Mouse (Mus musculus) hindbrain, embryonic 14.5 days (tissue): Measurements from ENCODE around the gene Dcst1. TPM values are rescaled to one million over a fixed set of nuclear protein-coding genes. Genes with fewer than 3 reads are reported as not detected.
A peak's percentile ranks its signal among the peaks of the same experiment; 100 is the strongest.

ENCODE experiments used
- ATAC-seq: fragments of 200-750 bp; cut with Nextera tagmentation; 2 replicates; pipeline ENCODE4 v1.8.0; 2017; ENCODE audit warnings: moderate number of reproducible peaks, mild to moderate bottlenecking, moderate TSS enrichment, moderate library complexity; ENCODE audit not compliant: low FRiP score
- DNase-seq: peaks from one replicate; pipeline ENCODE4 v3.0.0-alpha.2; 2015; ENCODE audit warnings: low spot score
- H3K27ac ChIP-seq: fragments of 300-500 bp; sonication (generic); 2 replicates; pipeline ENCODE4 v1.5.1; 2014; ENCODE audit warnings: mild to moderate bottlenecking, moderate library complexity
- H3K27me3 ChIP-seq: fragments of 300-500 bp; sonication (generic); 2 replicates; pipeline ENCODE4 v1.6.1; 2014; ENCODE audit warnings: mild to moderate bottlenecking, low read length, mixed read lengths; ENCODE audit not compliant: control insufficient read depth, insufficient read depth
- H3K36me3 ChIP-seq: fragments of 300-500 bp; sonication (generic); replicated peaks from 2 replicates; pipeline ENCODE4 v1.6.1; 2014; ENCODE audit not compliant: control insufficient read depth, insufficient read depth
- H3K4me1 ChIP-seq: fragments of 300-500 bp; sonication (generic); replicated peaks from 2 replicates; pipeline ENCODE4 v1.6.1; 2014; ENCODE audit warnings: antibody characterized with exemption, low read length, mixed read lengths; ENCODE audit not compliant: control insufficient read depth, insufficient read depth
- H3K4me2 ChIP-seq: fragments of 300-500 bp; sonication (generic); replicated peaks from 2 replicates; pipeline ENCODE4 v1.6.1; 2014; ENCODE audit warnings: mild to moderate bottlenecking, moderate library complexity
- H3K4me3 ChIP-seq: fragments of 300-500 bp; sonication (generic); replicated peaks from 2 replicates; pipeline ENCODE4 v1.5.1; 2014; ENCODE audit warnings: mild to moderate bottlenecking, low read length
- H3K9ac ChIP-seq: fragments of 300-500 bp; sonication (generic); 2 replicates; pipeline ENCODE4 v1.6.1; 2014
- H3K9me3 ChIP-seq: fragments of 300-500 bp; sonication (generic); 2 replicates; pipeline ENCODE4 v1.6.1; 2016; ENCODE audit warnings: low read length; ENCODE audit not compliant: control insufficient read depth
- WGBS: fragments of 180-500 bp; shearing (Covaris S2); extraction: QIAGEN DNeasy Blood & Tissue Kit; methylation state at CpG from one replicate; pipeline ENCODE4 v1.1.7; 2014; 5-methylcytosine and 5-hydroxymethylcytosine counted together
- polyA plus RNA-seq: library from polyadenylated mRNA; unstranded; fragments of >200 nt; fragmentation: Nextera tagmentation; extraction: Ambion mirVana; gene quantifications from 2 replicates; pipeline ENCODE4 v1.2.1, GENCODE M21; 2014

The Dcst1 gene
- polyA plus RNA-seq, 1 experiment from 2014 or later: 0.43 TPM

DNA sequence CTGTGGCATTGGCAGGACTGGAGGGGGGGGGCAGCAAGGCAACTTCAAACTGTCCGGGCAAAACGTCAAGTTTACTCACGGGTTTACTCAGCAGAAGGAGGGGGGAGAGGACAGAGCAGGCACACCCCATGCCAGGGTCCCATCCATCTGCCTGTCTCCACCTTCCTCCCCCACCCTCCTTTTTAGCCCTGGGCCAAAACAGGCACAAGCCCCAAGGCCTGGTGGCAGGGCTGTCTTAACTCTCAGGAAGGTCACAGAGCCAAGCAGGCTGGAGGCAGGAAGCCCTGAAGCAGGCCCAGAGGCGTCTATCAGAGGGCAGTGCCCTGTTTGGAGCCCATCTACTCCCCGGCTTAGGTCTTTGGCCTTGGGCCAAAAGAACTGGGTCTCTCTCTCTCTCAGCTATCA is 25.1 kb upstream of the Dcst1 start:
- WGBS: 69% methylated on average over 4 of the region's 5 CpGs
- no peak overlapping the region for H3K27ac ChIP-seq
- peaks cover 19% of the 10 kb centered on the region for H3K27me3 ChIP-seq
- DNase-seq: no peak
- H3K4me3 ChIP-seq: no peak overlapping the region
- no peaks in the 10 kb centered on the region for H3K9me3 ChIP-seq
- no peak overlapping the region for H3K9ac ChIP-seq
- ATAC-seq: no peak
- no peak overlapping the region for H3K4me2 ChIP-seq
- peaks cover 40% of the 10 kb centered on the region for H3K4me1 ChIP-seq
- no peaks in the 10 kb centered on the region for H3K36me3 ChIP-seq

DNA sequence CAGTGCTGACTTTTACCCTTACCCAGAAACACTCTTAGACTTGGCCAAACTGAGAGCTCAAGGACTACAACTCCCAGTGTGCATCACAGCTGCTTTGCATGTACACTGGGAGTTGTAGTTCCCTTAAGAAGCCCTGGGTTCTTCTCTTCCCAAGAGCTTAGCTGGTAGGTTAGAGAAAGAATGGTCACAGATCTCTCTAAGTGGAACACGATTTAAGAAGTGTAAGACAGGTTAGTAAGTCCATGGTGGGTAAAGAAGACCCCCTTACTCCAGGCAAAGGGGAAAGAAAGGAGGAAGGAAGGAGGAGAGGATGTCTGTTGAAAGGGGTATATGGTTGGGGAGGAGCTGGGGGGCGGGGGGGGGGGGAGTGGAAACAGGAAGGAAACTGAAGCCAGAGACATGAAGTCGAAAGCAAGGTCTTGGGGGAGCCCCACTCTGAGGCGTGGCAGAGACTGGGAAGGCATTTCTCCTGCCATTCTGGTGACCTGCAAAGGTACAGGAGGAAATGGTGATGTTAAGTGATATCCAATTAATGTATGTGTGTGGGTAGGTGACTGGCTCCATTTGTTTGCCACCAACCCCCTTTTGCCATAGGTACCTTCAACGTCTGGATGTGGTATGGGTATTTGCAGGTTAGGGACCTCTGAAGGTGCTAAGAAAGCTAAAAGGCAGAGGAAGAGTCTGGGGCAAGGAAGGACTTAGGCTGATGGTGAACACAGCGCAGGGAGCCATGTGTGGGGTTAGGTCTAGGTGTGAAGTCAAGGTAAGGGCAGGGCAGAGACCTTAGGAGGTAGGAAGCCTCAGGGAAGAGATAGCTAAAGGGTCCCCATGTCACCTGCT is 24.1 kb upstream of the Dcst1 start:
- ATAC-seq (no peak), DNase-seq (peak; percentile 64)
- H3K9ac ChIP-seq: no peak overlapping the region
- H3K4me3 ChIP-seq: no peak overlapping the region
- H3K9me3 ChIP-seq: no peaks in the 10 kb centered on the region
- H3K4me1 ChIP-seq: peaks cover 31% of the 10 kb centered on the region
- no peaks in the 10 kb centered on the region for H3K36me3 ChIP-seq
- WGBS: 69% methylated on average over 6 of the region's 6 CpGs
- H3K27me3 ChIP-seq: peaks cover 9% of the 10 kb centered on the region
- no peak overlapping the region for H3K4me2 ChIP-seq
- H3K27ac ChIP-seq: no peak overlapping the region

DNA sequence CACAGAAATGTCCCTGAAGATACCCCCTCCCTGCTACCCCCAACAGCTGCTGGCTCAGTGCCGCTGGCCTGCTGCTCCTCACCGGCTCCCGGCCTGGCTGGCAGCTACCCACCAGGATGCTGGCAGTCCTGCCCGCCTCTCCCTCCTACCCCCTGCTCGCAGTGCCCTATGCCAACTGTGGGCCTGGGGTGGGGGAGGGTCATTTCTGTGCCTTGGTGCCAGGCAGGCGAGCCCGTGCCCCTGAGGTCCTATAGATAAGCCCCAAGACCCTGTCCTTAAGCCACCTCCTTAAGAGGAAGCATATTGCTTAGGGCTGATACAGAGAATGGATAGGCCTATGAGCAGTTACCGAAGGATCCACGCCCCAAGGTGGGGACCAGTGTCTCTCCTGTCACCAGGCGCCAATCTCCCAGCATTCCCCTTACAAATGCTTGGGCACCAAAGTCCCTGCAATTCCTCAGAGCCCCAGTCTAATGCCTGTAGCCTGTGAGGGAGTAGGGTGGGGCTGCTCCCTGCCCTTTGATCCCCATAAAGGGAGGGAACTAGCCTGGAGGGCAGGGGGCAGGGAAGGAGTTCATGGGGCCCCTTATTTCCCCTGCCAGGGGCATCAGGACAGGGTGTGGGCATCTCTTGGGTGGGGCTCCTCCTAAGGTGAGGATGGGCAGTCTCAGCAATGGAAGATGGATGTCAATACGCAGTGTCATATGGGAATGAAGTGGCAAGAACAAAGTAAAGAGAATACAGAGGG is 23.3 kb upstream of the Dcst1 start:
- WGBS: 71% methylated on average over 11 of the region's 11 CpGs
- no peak overlapping the region for H3K4me2 ChIP-seq
- H3K27me3 ChIP-seq: 0 out of 2 replicates have a peak, but pooled peaks cover 5% of the 10 kb centered on the region
- no peak overlapping the region for H3K9ac ChIP-seq
- peaks cover 26% of the 10 kb centered on the region for H3K4me1 ChIP-seq
- DNase-seq (no peak), ATAC-seq (no peak)
- H3K4me3 ChIP-seq: no peak overlapping the region
- H3K36me3 ChIP-seq: no peaks in the 10 kb centered on the region
- no peaks in the 10 kb centered on the region for H3K9me3 ChIP-seq
- no peak overlapping the region for H3K27ac ChIP-seq

DNA sequence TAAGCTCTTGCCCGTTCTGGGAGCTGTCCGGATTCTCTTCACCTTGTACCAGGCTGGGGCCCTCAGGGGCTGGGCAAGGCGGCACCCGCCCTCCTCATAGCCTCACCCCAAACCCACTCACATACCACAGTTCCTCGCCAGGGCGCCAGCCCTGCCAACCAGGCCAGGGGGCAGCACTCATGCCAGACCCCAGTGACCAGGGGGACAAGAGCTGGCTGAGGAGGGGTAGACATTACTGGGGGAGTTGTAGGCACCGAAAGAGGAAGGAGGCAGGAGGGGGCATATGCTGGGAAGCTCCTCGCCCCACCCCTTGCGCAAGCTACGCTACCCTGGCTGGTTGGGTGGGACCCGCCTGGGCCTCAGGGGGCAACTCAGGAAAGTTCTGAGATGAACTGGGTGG is 22.6 kb upstream of the Dcst1 start:
- DNase-seq (no peak), ATAC-seq (no peak)
- WGBS: 80% methylated on average over 11 of the region's 11 CpGs

DNA sequence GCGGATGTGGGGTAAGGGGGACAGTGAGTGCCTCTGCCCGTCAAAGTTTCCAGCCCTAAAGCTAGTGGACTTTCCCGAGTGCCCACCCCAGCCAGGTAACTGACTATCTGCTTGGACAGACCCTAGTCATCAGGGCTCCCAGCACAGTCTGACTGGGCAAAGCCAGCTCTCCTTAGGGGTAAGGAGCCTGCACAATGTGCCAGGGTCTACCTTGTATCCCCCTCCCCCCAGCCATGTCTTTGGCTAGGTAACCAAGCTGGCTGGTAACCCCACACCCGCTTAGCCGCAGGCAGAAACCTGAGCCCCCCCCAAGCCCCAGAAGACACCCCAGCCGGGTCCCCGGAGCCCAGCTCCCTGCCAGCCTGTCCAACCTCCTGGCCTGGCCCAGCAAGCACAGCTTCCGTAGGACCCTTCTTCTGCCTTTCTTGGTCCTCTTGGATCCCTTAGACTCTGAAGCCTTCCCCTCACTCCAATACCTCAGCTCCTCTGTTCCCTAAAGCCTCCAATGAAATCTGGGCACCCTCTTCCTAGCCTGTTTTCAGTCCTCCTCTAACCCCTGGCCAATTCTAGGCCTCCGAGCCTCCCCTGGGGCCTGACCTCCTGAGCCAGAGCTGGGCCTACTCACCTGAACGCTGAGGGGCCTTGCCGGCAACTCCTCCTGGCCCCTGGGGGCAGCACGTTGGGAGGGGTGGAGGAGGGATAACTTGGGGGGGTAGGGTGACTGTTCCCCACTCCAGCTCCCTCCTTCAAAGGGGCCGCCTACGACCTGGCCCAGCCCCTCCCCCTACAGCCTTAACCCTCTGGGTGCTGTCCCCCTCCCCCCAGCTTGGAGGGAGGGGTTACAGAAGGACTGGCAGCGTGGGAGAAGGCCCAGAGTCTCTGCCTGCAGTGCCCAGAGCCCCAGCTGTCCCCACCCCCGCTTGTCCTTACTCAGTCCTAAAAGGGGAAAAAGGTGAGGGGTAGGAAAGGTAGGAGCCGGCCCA is 21.7 kb upstream of the Dcst1 start:
- Histone ChIP-seq H3K27ac (no peak overlapping the region), H3K36me3 (no peaks in the 10 kb centered on the region), H3K9me3 (no peaks in the 10 kb centered on the region), H3K4me2 (no peak overlapping the region), H3K9ac (no peak overlapping the region), H3K4me1 (peaks cover 14% of the 10 kb centered on the region), H3K27me3 (no peaks in the 10 kb centered on the region), H3K4me3 (no peak overlapping the region)
- WGBS: 52% methylated on average over 16 of the region's 17 CpGs
- DNase-seq: no peak
- ATAC-seq: no peak

More for the DNA sequence above, 22.6 kb upstream of the Dcst1 start:
- H3K4me3 ChIP-seq: no peak overlapping the region
- 0 out of 2 replicates have a peak, but pooled peaks cover 5% of the 10 kb centered on the region for H3K27me3 ChIP-seq
- no peak overlapping the region for H3K4me2 ChIP-seq
- H3K9me3 ChIP-seq: no peaks in the 10 kb centered on the region
- no peak overlapping the region for H3K27ac ChIP-seq
- peaks cover 21% of the 10 kb centered on the region for H3K4me1 ChIP-seq
- H3K36me3 ChIP-seq: no peaks in the 10 kb centered on the region
- no peak overlapping the region for H3K9ac ChIP-seq

DNA sequence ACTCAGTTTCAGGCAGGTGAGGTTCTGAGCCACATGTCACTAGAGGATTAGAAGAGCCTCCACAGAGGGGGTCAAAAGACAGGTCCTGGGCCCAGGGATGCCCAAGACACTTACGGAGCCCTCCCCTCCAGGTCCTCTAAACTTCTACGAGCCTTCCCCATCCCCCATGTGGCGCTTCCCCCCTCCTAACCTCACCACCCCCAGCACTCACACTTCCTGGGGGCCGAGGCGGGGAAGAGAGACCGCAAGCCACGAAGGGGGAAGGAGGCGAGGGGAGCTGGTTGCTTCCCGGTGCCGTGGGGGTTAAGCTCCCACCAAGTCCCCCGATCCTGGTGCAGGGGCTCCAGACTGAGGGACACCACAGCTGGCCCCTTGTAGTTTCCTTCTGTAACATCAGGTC is 20.4 kb upstream of the Dcst1 start:
- WGBS: 45% methylated on average over 11 of the region's 11 CpGs
- H3K4me3 ChIP-seq: no peak overlapping the region

DNA sequence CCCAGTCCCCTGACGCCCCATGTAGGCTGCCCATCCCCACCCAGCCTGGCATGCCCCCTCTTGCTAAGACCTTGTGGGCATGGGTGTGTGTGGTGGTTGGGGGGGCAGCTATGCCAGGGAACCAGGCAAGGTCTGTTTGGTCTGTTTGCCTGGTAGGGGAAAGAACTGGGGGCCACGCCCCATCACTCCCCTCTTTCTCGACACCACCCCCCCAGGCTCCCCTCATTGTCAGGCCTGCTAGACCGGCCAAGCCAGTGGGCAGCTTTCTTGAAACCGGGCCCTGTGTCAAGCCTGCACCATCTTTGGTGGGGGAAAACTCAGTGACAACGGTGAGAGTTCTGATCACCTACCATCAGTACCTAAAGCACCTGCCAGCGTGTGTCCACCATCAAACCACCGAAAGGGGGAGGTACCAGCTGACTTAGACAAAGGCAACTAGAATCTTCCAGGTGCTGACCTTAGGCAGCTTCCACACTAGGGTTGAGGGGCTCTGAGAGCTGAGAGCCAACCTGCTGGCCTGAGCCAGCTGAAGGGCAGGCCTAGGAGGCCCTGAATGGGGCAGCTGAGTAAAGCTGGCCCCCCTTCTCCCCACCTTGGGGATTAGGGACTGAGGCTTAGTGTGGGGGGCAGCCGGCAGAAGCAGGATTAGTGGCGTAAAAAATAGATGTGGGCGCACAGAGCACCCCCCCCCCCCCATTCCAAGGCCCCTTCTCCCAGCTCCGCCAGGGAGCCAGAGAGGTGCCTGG is 19.5 kb upstream of the Dcst1 start:
- Histone ChIP-seq H3K27ac (no peak overlapping the region), H3K4me2 (no peak overlapping the region), H3K4me1 (no peaks in the 10 kb centered on the region), H3K9ac (no peak overlapping the region), H3K4me3 (no peak overlapping the region), H3K36me3 (no peaks in the 10 kb centered on the region), H3K27me3 (no peaks in the 10 kb centered on the region), H3K9me3 (no peaks in the 10 kb centered on the region)
- ATAC-seq (no peak), DNase-seq (no peak)
- 77% methylated on average over 12 of the region's 12 CpGs for WGBS

More for the DNA sequence above, 20.4 kb upstream of the Dcst1 start:
- ATAC-seq: no peak
- Histone ChIP-seq H3K4me2 (no peak overlapping the region), H3K9me3 (no peaks in the 10 kb centered on the region), H3K27ac (no peak overlapping the region), H3K4me1 (peaks cover under 1% of the 10 kb centered on the region; the same call in 1 of the 2 replicates), H3K9ac (no peak overlapping the region), H3K36me3 (no peaks in the 10 kb centered on the region), H3K27me3 (no peaks in the 10 kb centered on the region)
- no peak for DNase-seq

DNA sequence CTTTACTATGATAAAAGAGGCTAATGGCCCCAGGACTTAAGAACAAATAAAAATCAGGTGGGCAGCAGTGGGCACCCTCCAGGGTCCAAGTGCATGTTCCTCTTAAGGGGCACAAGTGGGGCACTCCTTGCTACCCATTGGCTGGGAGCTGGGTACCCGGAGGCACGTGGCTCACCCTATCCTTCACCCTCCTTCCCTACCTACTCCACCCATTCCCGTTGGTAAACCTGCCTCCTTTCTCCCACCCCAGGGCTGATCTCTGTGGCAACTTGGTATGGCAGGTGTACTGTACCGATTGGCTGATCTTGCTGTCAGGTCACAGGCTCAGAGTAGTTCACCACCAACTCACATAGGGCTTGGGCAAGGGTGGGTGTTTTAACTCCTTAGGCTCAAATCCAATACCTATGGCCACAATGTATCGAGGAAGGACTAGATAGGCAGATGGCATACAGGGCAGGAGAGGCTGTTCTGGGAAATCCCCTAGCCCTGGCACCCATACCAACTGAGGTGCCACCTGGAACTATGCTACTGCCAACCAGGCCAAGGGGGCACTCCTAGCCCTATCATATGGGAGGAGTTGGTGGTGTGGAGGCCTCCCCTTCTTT is 18.7 kb upstream of the Dcst1 start:
- Histone ChIP-seq H3K4me1 (peaks cover 5% of the 10 kb centered on the region), H3K27ac (no peak overlapping the region), H3K4me3 (no peak overlapping the region), H3K9me3 (no peaks in the 10 kb centered on the region), H3K36me3 (no peaks in the 10 kb centered on the region), H3K4me2 (no peak overlapping the region), H3K27me3 (no peaks in the 10 kb centered on the region), H3K9ac (no peak overlapping the region)
- no peak for ATAC-seq
- 88% methylated on average over 5 of the region's 5 CpGs for WGBS
- no peak for DNase-seq
